Mouse (Mus musculus) lung, adult 2 months (tissue): ENCODE measurements around the gene 2610507B11Rik.
A peak's percentile ranks its signal among the peaks of the same experiment; 100 is the strongest.

ENCODE experiments used
- CTCF ChIP-seq: fragments of 200-500 bp; IDR thresholded peaks from 2 replicates; pipeline ENCODE4 v1.5.1; 2011; ENCODE audit warnings: mild to moderate bottlenecking, low read length, control low read depth; ENCODE audit not compliant: insufficient read depth
- POLR2A ChIP-seq: fragments of 200-500 bp; IDR thresholded peaks from 2 replicates; pipeline ENCODE4 v1.6.1; 2011; ENCODE audit warnings: low read depth, mild to moderate bottlenecking, control low read depth, low read length, borderline replicate concordance; ENCODE audit errors: extremely low read depth

- no peak for TF ChIP-seq CTCF
- peak; percentile 59; the same call in 1 of the 2 replicates for TF ChIP-seq POLR2A
These were observed 61.3 kb downstream of the 2610507B11Rik start, which contains the start of gene Aldoc for GRCm38 (mm10) chr11:78322860-78323259.
